Mouse (Mus musculus): ENCODE measurements around the gene Myo9a. TPM values are rescaled to one million over a fixed set of nuclear protein-coding genes. Genes with fewer than 3 reads are reported as not detected.

The Myo9a gene
- total RNA-seq, 2 experiments from 2014 or later = 12.6 to 14.8 TPM

Other genes starting within 250 kb of the Myo9a start
- gene Hexa, start 211.4 kb upstream of the Myo9a start, total RNA-seq (2021) = 10 to 100 TPM; 43.9 to 47.0 TPM
- gene Tmem202, start 211.0 kb upstream of the Myo9a start, total RNA-seq (2021) = under 1 TPM; 0.28 to 0.57 TPM
- not detected for gene Celf6, start 173.0 kb upstream of the Myo9a start, total RNA-seq (2021)
- gene Parp6, start 133.6 kb upstream of the Myo9a start, total RNA-seq (2021) = 10 to 100 TPM; 16.8 to 21.9 TPM
- 1,000 to 10,000 TPM; 1,087 to 1,168 TPM for gene Pkm, start 94.5 kb upstream of the Myo9a start, total RNA-seq (2021)
- not detected for gene Gramd2, start 70.8 kb upstream of the Myo9a start, total RNA-seq (2021)
- gene Senp8, start 186 bp upstream of the Myo9a start, total RNA-seq (2021) = 1 to 10 TPM; 7.9 to 9.6 TPM
- not detected for gene Nr2e3, start 209.8 kb downstream of the Myo9a start, total RNA-seq (2021)